Comparison of ENCODE assay signal across 8 mouse cellular contexts in genomic region chr3:104758869-104759268, GRCm38 (mm10). TPM values are rescaled to one million over a fixed set of nuclear protein-coding genes. Genes with fewer than 3 reads are reported as not detected.
DNase-seq lines count a peak whose midpoint lies in the region; ATAC-seq and TF ChIP-seq lines count a peak whose summit lies in the region.

No protein-coding gene starts in this region.

- intact Hi-C loops in left cerebral cortex, postnatal 25 days (cut with DNase I): no loop called here

- H3K4me3 ChIP-seq in kidney, embryonic 14.5 days (ENCODE audit: low read length): peak overlapping the region; percentile 40
- peak overlapping the region; percentile 30 for H3K4me3 ChIP-seq in embryonic facial prominence, embryonic 12.5 days
- peak overlapping the region; percentile 37 for H3K4me3 ChIP-seq in hindbrain, postnatal 0 days (ENCODE audit: low read length)
- H3K4me3 ChIP-seq in midbrain, embryonic 14.5 days (replicated peaks; ENCODE audit: low read depth, low read length): peak overlapping the region; percentile 32

- no peaks in the 10 kb centered on the region for H3K36me3 ChIP-seq in kidney, embryonic 14.5 days (ENCODE audit: control insufficient read depth, insufficient read depth, low read length)
- H3K36me3 ChIP-seq in embryonic facial prominence, embryonic 12.5 days: no peaks in the 10 kb centered on the region
- H3K36me3 ChIP-seq in hindbrain, postnatal 0 days (ENCODE audit: insufficient read depth, low read length): no peaks in the 10 kb centered on the region
- H3K36me3 ChIP-seq in midbrain, embryonic 14.5 days (ENCODE audit: control insufficient read depth, insufficient read depth, low read length): no peaks in the 10 kb centered on the region

- no peak for DNase-seq in kidney, adult 11 months
- no peak for DNase-seq in hindbrain, postnatal 0 days (ENCODE audit: low spot score)
- no peak for DNase-seq in midbrain, embryonic 14.5 days
- no peak for DNase-seq in cerebellum, adult 11-12 months
- no peak for DNase-seq in left cerebral cortex, postnatal 25 days (ENCODE audit: low spot score in 2 of 2)
- no peak for DNase-seq in lung, postnatal 25 days (ENCODE audit: low spot score)

- no peak overlapping the region for H3K27ac ChIP-seq in kidney, embryonic 14.5 days (ENCODE audit: low read depth, low read length)
- H3K27ac ChIP-seq in embryonic facial prominence, embryonic 12.5 days: no peak overlapping the region
- no peak overlapping the region for H3K27ac ChIP-seq in hindbrain, postnatal 0 days
- H3K27ac ChIP-seq in midbrain, embryonic 14.5 days (replicated peaks; ENCODE audit: low read depth, low read length): no peak overlapping the region

- peak overlapping the region; percentile 56; the same call in 1 of the 2 replicates for H3K9ac ChIP-seq in kidney, embryonic 14.5 days (ENCODE audit: low read depth, low read length)
- H3K9ac ChIP-seq in embryonic facial prominence, embryonic 12.5 days: peak overlapping the region; percentile 51; the same call in 1 of the 2 replicates
- H3K9ac ChIP-seq in hindbrain, postnatal 0 days (replicated peaks; ENCODE audit: low read length): peak overlapping the region; percentile 50
- peak overlapping the region; percentile 29; the same call in 1 of the 2 replicates for H3K9ac ChIP-seq in midbrain, embryonic 14.5 days (replicated peaks; ENCODE audit: low read length)

- ATAC-seq in kidney, embryonic 14.5 days (ENCODE audit: low FRiP score, low TSS enrichment): no peak
- ATAC-seq in embryonic facial prominence, embryonic 12.5 days (ENCODE audit: insufficient number of reproducible peaks, insufficient read depth, low FRiP score, low TSS enrichment): no peak
- ATAC-seq in hindbrain, postnatal 0 days: peak; percentile 33; the same call in 1 of the 2 replicates
- no peak for ATAC-seq in midbrain, embryonic 14.5 days (ENCODE audit: low FRiP score, low TSS enrichment)

- WGBS in kidney, embryonic 14.5 days: 13% methylated on average over 5 of the region's 5 CpGs
- 5% methylated on average over 5 of the region's 5 CpGs for WGBS in embryonic facial prominence, embryonic 12.5 days
- WGBS in hindbrain, postnatal 0 days: 11% methylated on average over 5 of the region's 5 CpGs
- 12% methylated on average over 5 of the region's 5 CpGs for WGBS in midbrain, embryonic 14.5 days

- no peaks in the 10 kb centered on the region for H3K4me1 ChIP-seq in kidney, embryonic 14.5 days (ENCODE audit: control insufficient read depth, insufficient read depth, low read length)
- H3K4me1 ChIP-seq in embryonic facial prominence, embryonic 12.5 days: peaks cover 3% of the 10 kb centered on the region; the same call in 1 of the 2 replicates
- no peaks in the 10 kb centered on the region for H3K4me1 ChIP-seq in hindbrain, postnatal 0 days (ENCODE audit: insufficient read depth, low read length)
- no peaks in the 10 kb centered on the region for H3K4me1 ChIP-seq in midbrain, embryonic 14.5 days (ENCODE audit: control insufficient read depth, insufficient read depth, low read length)

- H3K27me3 ChIP-seq in kidney, embryonic 14.5 days (ENCODE audit: control insufficient read depth, insufficient read depth, low read length): 0 out of 2 replicates have a peak, but pooled peaks cover 2% of the 10 kb centered on the region
- peaks cover 9% of the 10 kb centered on the region; the same call in 1 of the 2 replicates for H3K27me3 ChIP-seq in embryonic facial prominence, embryonic 12.5 days
- no peaks in the 10 kb centered on the region for H3K27me3 ChIP-seq in hindbrain, postnatal 0 days (ENCODE audit: insufficient read depth, low read length)
- no peaks in the 10 kb centered on the region for H3K27me3 ChIP-seq in midbrain, embryonic 14.5 days (ENCODE audit: control insufficient read depth, insufficient read depth, low read length)

- peak overlapping the region; percentile 62 for H3K4me2 ChIP-seq in kidney, embryonic 14.5 days (replicated peaks; ENCODE audit: low read depth, low read length)
- H3K4me2 ChIP-seq in embryonic facial prominence, embryonic 12.5 days (replicated peaks): peak overlapping the region; percentile 52
- H3K4me2 ChIP-seq in hindbrain, postnatal 0 days (ENCODE audit: low read depth, low read length): peak overlapping the region; percentile 61
- peak overlapping the region; percentile 56 for H3K4me2 ChIP-seq in midbrain, embryonic 14.5 days (ENCODE audit: low read length)

- H3K9me3 ChIP-seq in kidney, embryonic 14.5 days (ENCODE audit: control insufficient read depth, low read length): no peaks in the 10 kb centered on the region
- no peaks in the 10 kb centered on the region for H3K9me3 ChIP-seq in embryonic facial prominence, embryonic 12.5 days
- H3K9me3 ChIP-seq in hindbrain, postnatal 0 days (ENCODE audit: low read length): no peaks in the 10 kb centered on the region
- no peaks in the 10 kb centered on the region for H3K9me3 ChIP-seq in midbrain, embryonic 14.5 days (ENCODE audit: control insufficient read depth, low read length)

- no peak for TF ChIP-seq CTCF in hindbrain, postnatal 0 days (IDR thresholded peaks at IDR 0.05; ENCODE audit: low read depth)

RNA-seq across cellular contexts. Expression of gene Ppm1j, which starts 22.0 kb away (rescaled TPM):
- 3.5 and 5.3 TPM in 2 replicates for polyA plus RNA-seq in kidney, embryonic 14.5 days (2014; fragmentation: Nextera tagmentation; extraction: Ambion mirVana)
- 3.5 and 3.9 TPM in 2 replicates for polyA plus RNA-seq in embryonic facial prominence, embryonic 12.5 days (2016; fragmentation: Nextera tagmentation; extraction: Ambion mirVana)
- 0.36 and 0.58 TPM in 2 replicates for total RNA-seq in hindbrain, postnatal 0 days (2014; rRNA removed)
- 0.99 and 1.9 TPM in 2 replicates for polyA plus RNA-seq in hindbrain, postnatal 0 days (2015; fragmentation: Nextera tagmentation; extraction: Ambion mirVana)
- polyA plus RNA-seq in midbrain, embryonic 14.5 days (2014; fragmentation: Nextera tagmentation; extraction: Ambion mirVana): 0.50 and 0.68 TPM in 2 replicates
- under 1 TPM; 0.43 to 0.76 TPM for total RNA-seq in left cerebral cortex, postnatal 25 days (2021)

RNA-seq across cellular contexts. Expression of gene Fam19a3, which starts 22.8 kb away (rescaled TPM):
- 0.09 and 0.24 TPM in 2 replicates for polyA plus RNA-seq in kidney, embryonic 14.5 days (2014; fragmentation: Nextera tagmentation; extraction: Ambion mirVana)
- polyA plus RNA-seq in embryonic facial prominence, embryonic 12.5 days (2016; fragmentation: Nextera tagmentation; extraction: Ambion mirVana): 0.08 and 0.18 TPM in 2 replicates
- 0.21 TPM in 1 of 2 replicates, not detected in the other for total RNA-seq in hindbrain, postnatal 0 days (2014; rRNA removed)
- polyA plus RNA-seq in hindbrain, postnatal 0 days (2015; fragmentation: Nextera tagmentation; extraction: Ambion mirVana): not detected in 2 replicates
- polyA plus RNA-seq in midbrain, embryonic 14.5 days (2014; fragmentation: Nextera tagmentation; extraction: Ambion mirVana): 0.05 TPM in 1 of 2 replicates, not detected in the other
- total RNA-seq in left cerebral cortex, postnatal 25 days (2021): under 1 TPM in 1 of 2 experiments, not detected in 1; 0.09 TPM

RNA-seq across cellular contexts. Expression of gene Rhoc, which starts 29.3 kb away (rescaled TPM):
- polyA plus RNA-seq in kidney, embryonic 14.5 days (2014; fragmentation: Nextera tagmentation; extraction: Ambion mirVana): 110 and 127 TPM in 2 replicates
- polyA plus RNA-seq in embryonic facial prominence, embryonic 12.5 days (2016; fragmentation: Nextera tagmentation; extraction: Ambion mirVana): 156 and 157 TPM in 2 replicates
- 49.9 and 63.4 TPM in 2 replicates for total RNA-seq in hindbrain, postnatal 0 days (2014; rRNA removed)
- 54.8 and 55.7 TPM in 2 replicates for polyA plus RNA-seq in hindbrain, postnatal 0 days (2015; fragmentation: Nextera tagmentation; extraction: Ambion mirVana)
- polyA plus RNA-seq in midbrain, embryonic 14.5 days (2014; fragmentation: Nextera tagmentation; extraction: Ambion mirVana): 30.9 and 40.2 TPM in 2 replicates
- total RNA-seq in left cerebral cortex, postnatal 25 days (2021): 10 to 100 TPM; 32.7 to 33.5 TPM

RNA-seq across cellular contexts. Expression of gene Mov10, which starts 59.5 kb away (rescaled TPM):
- polyA plus RNA-seq in kidney, embryonic 14.5 days (2014; fragmentation: Nextera tagmentation; extraction: Ambion mirVana): 36.3 and 51.8 TPM in 2 replicates
- 70.8 and 73.8 TPM in 2 replicates for polyA plus RNA-seq in embryonic facial prominence, embryonic 12.5 days (2016; fragmentation: Nextera tagmentation; extraction: Ambion mirVana)
- total RNA-seq in hindbrain, postnatal 0 days (2014; rRNA removed): 10.9 and 11.6 TPM in 2 replicates
- 8.0 and 8.9 TPM in 2 replicates for polyA plus RNA-seq in hindbrain, postnatal 0 days (2015; fragmentation: Nextera tagmentation; extraction: Ambion mirVana)
- 3.6 and 6.6 TPM in 2 replicates for polyA plus RNA-seq in midbrain, embryonic 14.5 days (2014; fragmentation: Nextera tagmentation; extraction: Ambion mirVana)
- total RNA-seq in left cerebral cortex, postnatal 25 days (2021): 10 to 100 TPM in 1 of 2 experiments, 1 to 10 TPM in 1; 8.0 to 10.5 TPM
